Mouse (Mus musculus): ENCODE data around the gene Hoxc11.

- no peak for TF ChIP-seq ZKSCAN1 (IDR thresholded peaks at IDR 0.05; ENCODE audit: low read depth, low read length)
- no peak for TF ChIP-seq ETS1 (IDR thresholded peaks at IDR 0.05; ENCODE audit: low read depth, low read length)
- TF ChIP-seq NRF1 (IDR thresholded peaks at IDR 0.05; ENCODE audit: insufficient read depth, low read depth, low read length, poor library complexity, severe bottlenecking): no peak
- TF ChIP-seq CTCF (IDR thresholded peaks at IDR 0.05 in 2 of 3, conservative IDR thresholded peaks at IDR 0.05 in 1 of 3; ENCODE audit: control insufficient read depth in 1 of 3, insufficient read depth in 1 of 3, low read depth in 2 of 3, low read length in 3 of 3, poor library complexity in 1 of 3, severe bottlenecking in 1 of 3): no peak
- no peak for TF ChIP-seq MXI1 (IDR thresholded peaks at IDR 0.05; ENCODE audit: low read depth, low read length)
- TF ChIP-seq POLR2A (IDR thresholded peaks at IDR 0.05; ENCODE audit: control insufficient read depth in 1 of 2, insufficient read depth in 1 of 2, low read depth in 1 of 2, low read length in 2 of 2, poor library complexity in 1 of 2): no peak
- no peak for TF ChIP-seq GATA1 (IDR thresholded peaks at IDR 0.05; ENCODE audit: low read depth, low read length)
- TF ChIP-seq CHD2 (IDR thresholded peaks at IDR 0.05; ENCODE audit: low read length): no peak
- TF ChIP-seq EP300 (IDR thresholded peaks at IDR 0.05; ENCODE audit: low read depth in 1 of 2, low read length in 2 of 2): no peak
Observed at GRCm38 (mm10) chr15:102955007-102955382, 768 bp downstream of the Hoxc11 start.
